Mouse (Mus musculus): ENCODE measurements around the gene Tfcp2.
"Not testable (repeated sequence)": the region's sequence is repeated elsewhere in the genome, so short reads cannot be mapped to it uniquely, and the experiment has no call there.

Tfcp2 gene

GRCm38 (mm10) chr15:100555965-100556364 is 4.2 kb upstream of the Tfcp2 start:
- no peak for DNase-seq

- peak; percentile 32 for DNase-seq
These were observed 1.5 kb downstream of the Tfcp2 start for GRCm38 (mm10) chr15:100550280-100550679.

- not testable (repeated sequence) for DNase-seq
These were observed 8.2 kb downstream of the Tfcp2 start for GRCm38 (mm10) chr15:100543651-100544030.

GRCm38 (mm10) chr15:100542876-100543650 is 8.7 kb downstream of the Tfcp2 start:
- not testable (repeated sequence) for DNase-seq

- no peak for DNase-seq
These were observed 10.4 kb downstream of the Tfcp2 start for GRCm38 (mm10) chr15:100541426-100541825.

GRCm38 (mm10) chr15:100541001-100541400 is 10.8 kb downstream of the Tfcp2 start:
- DNase-seq = not testable (repeated sequence)

- no peak for DNase-seq
These were observed 12.4 kb downstream of the Tfcp2 start for GRCm38 (mm10) chr15:100539411-100539810.

- DNase-seq = no peak
These were observed 13.9 kb downstream of the Tfcp2 start for GRCm38 (mm10) chr15:100537913-100538312.

GRCm38 (mm10) chr15:100527900-100528299 is 23.9 kb downstream of the Tfcp2 start:
- no peak for DNase-seq

GRCm38 (mm10) chr15:100525405-100525804 is 26.4 kb downstream of the Tfcp2 start:
- no peak for DNase-seq

- DNase-seq = no peak
These were observed 31.5 kb downstream of the Tfcp2 start for GRCm38 (mm10) chr15:100520306-100520705.

- no peak for DNase-seq
These were observed 36.7 kb downstream of the Tfcp2 start for GRCm38 (mm10) chr15:100515121-100515520.

GRCm38 (mm10) chr15:100513387-100513786 is 38.4 kb downstream of the Tfcp2 start:
- no peak for DNase-seq

- no peak for DNase-seq
These were observed 41.7 kb downstream of the Tfcp2 start for GRCm38 (mm10) chr15:100510072-100510471.

GRCm38 (mm10) chr15:100508454-100509167 is 43.2 kb downstream of the Tfcp2 start:
- no peak for DNase-seq

- DNase-seq = peak; percentile 39
These were observed 52.3 kb downstream of the Tfcp2 start for GRCm38 (mm10) chr15:100499506-100499905.

GRCm38 (mm10) chr15:100495102-100495501 is 56.7 kb downstream of the Tfcp2 start, which contains the start of gene Csrnp2:
Gene Csrnp2, minus strand, starts transcription at chr15:100495488.
- DNase-seq = peak; percentile 86

- no peak for DNase-seq
These were observed 57.2 kb downstream of the Tfcp2 start for GRCm38 (mm10) chr15:100494647-100495046.

GRCm38 (mm10) chr15:100491966-100492365 is 59.8 kb downstream of the Tfcp2 start:
- no peak for DNase-seq

GRCm38 (mm10) chr15:100489263-100489662 is 62.5 kb downstream of the Tfcp2 start:
- no peak for DNase-seq

- not testable (repeated sequence) for DNase-seq
These were observed 63.5 kb downstream of the Tfcp2 start for GRCm38 (mm10) chr15:100488297-100488696.

GRCm38 (mm10) chr15:100487050-100487449 is 64.8 kb downstream of the Tfcp2 start:
- DNase-seq = no peak

- no peak for DNase-seq
These were observed 65.4 kb downstream of the Tfcp2 start for GRCm38 (mm10) chr15:100486450-100486849.

GRCm38 (mm10) chr15:100485576-100485975 is 66.2 kb downstream of the Tfcp2 start:
- DNase-seq = no peak

Data from kidney, adult 11 months (tissue).